Mouse (Mus musculus): ENCODE data around the gene Tex13c3.
"Not testable (repeated sequence)": the region's sequence is repeated elsewhere in the genome, so short reads cannot be mapped to it uniquely, and the experiment has no call there.

Gene Tex13c3

DNA sequence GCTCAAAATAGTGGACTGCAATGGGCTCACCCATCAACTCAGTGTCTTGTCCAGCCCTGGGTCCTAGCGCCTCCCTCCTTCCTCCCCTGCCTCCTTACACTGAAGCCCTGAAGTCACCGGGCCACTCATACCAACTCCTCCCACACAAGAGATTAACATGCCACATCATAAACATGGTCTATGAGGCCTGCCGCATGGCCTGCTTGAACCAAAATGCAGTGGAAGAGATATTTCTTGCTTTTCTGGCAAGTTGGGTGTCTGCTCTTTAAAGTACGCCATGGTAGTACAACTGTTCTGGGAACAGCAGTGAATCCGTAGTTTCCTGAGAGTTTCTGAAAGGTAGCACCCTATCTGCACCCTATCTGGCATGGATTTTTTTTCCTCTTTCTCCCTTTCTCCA, at the start of gene Tex13c3:
Gene Tex13c3, minus strand, starts transcription at position 101 of the 400 bp plus-strand sequence.
- DNase-seq (ENCODE audit: low spot score) = not testable (repeated sequence)

DNA sequence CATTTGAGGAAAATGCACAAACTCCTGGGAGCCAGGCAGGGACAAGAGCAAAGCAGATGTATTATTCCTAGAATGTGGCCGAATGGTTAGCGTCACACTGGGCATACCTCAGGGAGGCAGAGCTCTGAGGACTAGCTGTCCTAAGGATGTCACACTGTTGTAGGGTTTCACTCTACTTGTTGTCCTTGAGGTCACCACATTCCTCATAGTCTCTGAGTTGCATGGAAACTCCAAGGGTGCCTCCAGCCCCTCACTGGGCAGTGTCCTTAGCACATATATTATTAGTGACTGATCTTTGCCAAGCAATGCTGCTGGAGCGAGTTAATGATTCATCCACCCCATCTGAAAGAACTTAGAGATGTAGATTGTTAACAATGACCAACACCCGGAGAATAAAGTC, 8.6 kb upstream of the Tex13c3 start:
- no peak for DNase-seq (ENCODE audit: low spot score)

All from ovary, postnatal 10 days (tissue).